Mouse (Mus musculus) testis, adult 2 months (tissue): ENCODE measurements at regions not wholly inside any gene's neighbourhood (a gene's known extent, or its start where the extent isn't known, plus 50 kb on each side); places are given as distances from the start of the nearest gene placed in this dataset.

ENCODE experiments used
- H3K27ac ChIP-seq: fragments of 200-500 bp; 2 replicates; pipeline ENCODE4 v1.5.1; 2012; ENCODE audit warnings: low read depth, low read length; ENCODE audit not compliant: control insufficient read depth, insufficient read depth
- H3K27me3 ChIP-seq: fragments of 200-500 bp; 2 replicates; pipeline ENCODE4 v1.6.1; 2012; ENCODE audit warnings: mild to moderate bottlenecking, low read length, moderate library complexity; ENCODE audit not compliant: control insufficient read depth, insufficient read depth
- H3K36me3 ChIP-seq: fragments of 200-500 bp; 2 replicates; pipeline ENCODE4 v1.6.1; 2012; ENCODE audit warnings: mild to moderate bottlenecking, low read length; ENCODE audit not compliant: control insufficient read depth, insufficient read depth
- H3K4me1 ChIP-seq: fragments of 200-500 bp; 2 replicates; pipeline ENCODE4 v1.6.1; 2012; ENCODE audit warnings: low read length; ENCODE audit not compliant: control insufficient read depth, insufficient read depth
- H3K4me3 ChIP-seq: fragments of 200-500 bp; 2 replicates; pipeline ENCODE4 v1.5.1; 2012; ENCODE audit warnings: low read depth, mild to moderate bottlenecking, low read length, moderate library complexity, mixed read lengths; ENCODE audit not compliant: control insufficient read depth
- CTCF ChIP-seq: fragments of 200-500 bp; IDR thresholded peaks from 2 replicates; pipeline ENCODE4 v1.5.1; 2012; ENCODE audit warnings: low read depth, mild to moderate bottlenecking, inconsistent platforms, low read length, moderate library complexity; ENCODE audit not compliant: control insufficient read depth, insufficient read depth, insufficient replicate concordance
- POLR2A ChIP-seq: fragments of 200-500 bp; IDR thresholded peaks from 2 replicates; pipeline ENCODE4 v1.6.1; 2012; ENCODE audit warnings: low read depth, mild to moderate bottlenecking, inconsistent platforms, low read length, moderate library complexity; ENCODE audit not compliant: control insufficient read depth

DNA sequence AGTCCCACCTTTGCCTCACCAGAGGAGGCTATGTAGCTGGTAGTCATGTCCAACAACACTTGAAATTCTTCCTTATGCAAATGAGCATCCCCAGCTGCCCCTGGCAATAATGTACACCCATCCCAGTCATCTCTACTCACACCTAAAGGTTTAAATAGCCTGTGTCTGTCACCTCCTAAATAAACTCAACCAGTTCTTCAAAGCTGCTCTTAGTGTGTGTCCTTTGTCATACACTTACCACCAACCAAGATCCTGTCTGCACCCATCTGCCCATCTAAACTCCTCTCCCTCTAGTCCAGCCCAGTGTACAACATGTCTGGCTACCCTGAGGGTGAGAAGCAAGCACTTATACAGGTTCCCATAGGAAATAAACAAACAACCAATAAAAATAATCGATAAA, 103.4 kb upstream of the Ndst3 start:
- TF ChIP-seq POLR2A = no peak
- TF ChIP-seq CTCF = no peak
- Histone ChIP-seq H3K27ac (no peak overlapping the region), H3K4me1 (no peaks in the 10 kb centered on the region), H3K27me3 (no peaks in the 10 kb centered on the region), H3K4me3 (no peak overlapping the region), H3K36me3 (no peaks in the 10 kb centered on the region)

DNA sequence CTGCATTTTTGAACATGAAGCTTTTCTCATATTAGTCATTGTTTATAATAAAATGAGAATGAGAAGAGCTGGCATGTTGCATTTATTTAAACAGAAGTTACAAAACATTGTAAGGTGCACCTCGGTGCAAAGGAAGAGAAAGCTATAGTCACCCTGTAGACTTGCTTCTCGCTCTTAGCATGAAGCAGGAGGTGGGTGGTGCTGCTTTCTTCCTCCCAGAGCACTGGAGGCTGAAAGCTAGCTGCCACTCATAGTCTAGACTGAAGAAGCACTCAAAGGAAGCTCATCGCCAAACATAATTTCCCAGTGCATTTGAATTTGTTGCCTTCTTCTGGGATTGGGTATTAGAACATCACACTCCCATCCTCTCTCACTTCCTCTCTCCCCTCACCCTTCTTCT, 114.7 kb upstream of the Ndst3 start:
- H3K4me1 ChIP-seq = no peaks in the 10 kb centered on the region
- H3K27ac ChIP-seq = no peak overlapping the region
- H3K27me3 ChIP-seq = no peaks in the 10 kb centered on the region
- TF ChIP-seq CTCF (no peak), POLR2A (no peak)
- H3K4me3 ChIP-seq = no peak overlapping the region
- H3K36me3 ChIP-seq = no peaks in the 10 kb centered on the region

DNA sequence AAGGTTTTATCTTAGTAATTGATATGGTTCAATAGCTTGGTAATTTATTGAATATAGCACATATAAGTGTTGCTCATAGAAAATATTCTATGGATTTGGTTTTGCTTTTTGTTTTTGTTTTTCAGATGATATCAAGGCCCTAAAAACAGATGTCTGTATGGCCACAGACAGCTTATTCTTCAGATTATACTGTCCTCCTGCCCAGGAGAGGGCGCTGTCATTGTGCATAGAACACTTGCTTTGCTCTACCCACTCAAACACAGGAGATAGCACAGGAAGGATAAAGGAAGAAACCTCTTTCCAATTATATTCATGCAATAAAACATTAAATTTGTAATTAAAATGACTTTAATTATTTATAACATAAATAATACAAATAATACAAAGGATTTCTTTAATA, 115.4 kb upstream of the Ndst3 start:
- Histone ChIP-seq H3K27me3 (no peaks in the 10 kb centered on the region), H3K4me1 (no peaks in the 10 kb centered on the region), H3K4me3 (no peak overlapping the region), H3K36me3 (no peaks in the 10 kb centered on the region), H3K27ac (no peak overlapping the region)
- TF ChIP-seq CTCF = no peak
- no peak for TF ChIP-seq POLR2A

DNA sequence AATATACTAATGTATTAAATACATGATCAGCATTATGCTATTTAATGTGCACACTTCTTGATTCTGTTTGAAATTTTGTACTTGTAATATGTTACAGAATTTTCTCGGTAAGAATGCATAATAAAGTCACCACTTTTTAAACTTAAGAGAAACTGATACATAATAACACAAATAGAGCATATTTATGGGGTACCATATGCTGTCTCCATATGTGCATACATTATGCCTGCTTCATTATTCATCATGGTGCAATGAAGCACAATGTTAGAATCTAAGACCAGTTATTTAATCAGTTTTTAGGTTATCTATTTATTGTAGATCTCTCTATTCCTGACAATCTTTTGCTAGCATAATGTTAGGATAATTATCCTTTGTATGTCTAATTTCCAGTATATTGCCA, 115.9 kb upstream of the Ndst3 start:
- Histone ChIP-seq H3K27ac (no peak overlapping the region), H3K4me3 (no peak overlapping the region), H3K27me3 (no peaks in the 10 kb centered on the region), H3K4me1 (no peaks in the 10 kb centered on the region), H3K36me3 (no peaks in the 10 kb centered on the region)
- TF ChIP-seq POLR2A (no peak), CTCF (no peak)

DNA sequence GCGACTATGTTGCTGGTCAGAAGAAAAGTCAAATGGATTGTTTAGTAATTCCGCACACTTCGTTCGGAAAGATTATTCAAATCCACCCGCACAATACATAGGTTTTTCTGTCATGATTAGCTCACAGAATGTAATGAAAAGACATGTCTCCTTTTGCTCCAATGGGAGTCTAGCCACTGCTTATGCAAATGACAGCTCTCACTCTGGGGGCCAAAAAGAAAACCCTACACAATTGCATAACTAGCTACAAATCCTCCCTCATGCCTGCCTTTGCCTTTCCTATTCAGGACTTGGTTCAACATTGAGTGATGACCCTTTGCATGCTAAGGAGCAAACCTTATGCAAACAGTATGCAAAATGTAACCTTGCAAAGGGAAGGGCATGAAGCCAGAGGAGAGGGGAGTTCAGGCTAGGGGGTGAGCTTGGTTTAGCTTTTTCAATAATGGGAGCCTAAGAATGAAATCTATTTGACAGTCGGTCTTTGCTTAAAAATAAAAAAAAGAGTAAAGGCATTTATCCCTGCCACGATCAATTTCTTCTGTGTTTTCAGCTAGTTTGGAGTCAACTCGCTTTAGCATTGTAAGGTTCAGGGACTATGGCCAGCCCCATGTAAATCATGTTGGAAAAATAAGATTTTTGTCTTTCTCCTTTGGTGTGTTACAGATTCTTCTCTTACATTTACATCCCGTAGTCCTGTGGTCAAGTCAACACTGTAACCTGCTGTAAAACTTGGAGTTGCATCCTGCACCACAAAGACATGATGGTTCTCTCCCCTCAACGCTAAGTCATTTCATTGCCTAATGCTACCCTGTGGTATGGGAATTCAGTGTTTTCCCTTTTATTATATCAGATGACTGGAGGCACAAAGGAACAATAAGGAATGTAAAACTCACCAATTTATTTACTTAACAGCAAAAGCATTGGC, 119.6 kb upstream of the Ndst3 start:
- Histone ChIP-seq H3K27me3 (no peaks in the 10 kb centered on the region), H3K4me1 (no peaks in the 10 kb centered on the region), H3K4me3 (no peak overlapping the region), H3K27ac (no peak overlapping the region), H3K36me3 (no peaks in the 10 kb centered on the region)
- TF ChIP-seq POLR2A (no peak), CTCF (no peak)

DNA sequence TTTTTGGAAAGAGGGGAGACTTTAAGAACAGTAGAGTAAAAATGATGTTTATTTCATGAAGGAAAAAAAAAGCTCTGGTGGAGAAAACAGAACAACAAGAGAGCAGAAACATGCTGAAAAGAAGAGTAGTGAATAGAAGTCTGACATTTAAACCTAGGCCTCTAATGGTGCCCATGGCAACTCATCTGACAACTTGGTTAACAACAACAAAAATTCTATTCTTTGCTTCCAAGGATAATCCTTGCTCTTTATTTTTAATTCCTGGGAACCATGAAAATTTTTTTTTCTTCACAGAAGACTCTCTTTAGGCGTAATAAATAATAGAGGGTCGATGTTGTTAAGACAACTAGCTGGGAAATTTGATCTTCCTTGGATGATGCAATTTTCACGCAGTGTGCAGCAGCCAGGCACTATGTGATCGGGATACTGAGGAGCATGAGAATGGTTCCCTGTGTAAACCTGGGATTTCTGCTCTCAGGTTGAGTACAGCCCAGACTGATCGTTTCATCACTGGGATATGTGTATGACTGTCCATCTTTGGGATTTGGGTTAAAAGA, 120.4 kb upstream of the Ndst3 start:
- Histone ChIP-seq H3K4me3 (no peak overlapping the region), H3K36me3 (no peaks in the 10 kb centered on the region), H3K27me3 (no peaks in the 10 kb centered on the region), H3K4me1 (no peaks in the 10 kb centered on the region), H3K27ac (no peak overlapping the region)
- TF ChIP-seq CTCF (no peak), POLR2A (no peak)

DNA sequence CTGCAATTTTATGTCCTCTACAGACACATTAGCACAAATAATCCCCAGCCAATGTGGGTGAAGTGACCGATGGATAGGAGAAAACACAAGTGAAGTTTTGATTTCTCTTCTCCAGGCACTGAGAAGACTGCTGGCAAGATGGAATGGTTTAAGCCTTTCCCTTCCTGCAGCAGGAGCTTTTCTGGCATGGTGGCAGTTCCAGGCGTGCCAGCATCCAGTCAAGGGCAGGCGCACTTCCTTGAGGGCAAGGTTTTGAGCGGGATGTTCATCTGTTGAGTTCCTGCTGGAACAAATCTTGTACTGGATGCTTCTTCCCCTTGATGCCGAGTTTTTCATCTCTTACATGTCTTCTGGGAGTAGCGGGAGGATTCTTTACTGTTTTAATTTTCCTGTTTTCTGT, 138.1 kb upstream of the Ndst3 start:
- TF ChIP-seq POLR2A = no peak
- no peak for TF ChIP-seq CTCF
- H3K36me3 ChIP-seq = no peaks in the 10 kb centered on the region
- H3K27ac ChIP-seq = no peak overlapping the region
- H3K4me1 ChIP-seq = no peaks in the 10 kb centered on the region
- H3K27me3 ChIP-seq = no peaks in the 10 kb centered on the region
- no peak overlapping the region for H3K4me3 ChIP-seq

DNA sequence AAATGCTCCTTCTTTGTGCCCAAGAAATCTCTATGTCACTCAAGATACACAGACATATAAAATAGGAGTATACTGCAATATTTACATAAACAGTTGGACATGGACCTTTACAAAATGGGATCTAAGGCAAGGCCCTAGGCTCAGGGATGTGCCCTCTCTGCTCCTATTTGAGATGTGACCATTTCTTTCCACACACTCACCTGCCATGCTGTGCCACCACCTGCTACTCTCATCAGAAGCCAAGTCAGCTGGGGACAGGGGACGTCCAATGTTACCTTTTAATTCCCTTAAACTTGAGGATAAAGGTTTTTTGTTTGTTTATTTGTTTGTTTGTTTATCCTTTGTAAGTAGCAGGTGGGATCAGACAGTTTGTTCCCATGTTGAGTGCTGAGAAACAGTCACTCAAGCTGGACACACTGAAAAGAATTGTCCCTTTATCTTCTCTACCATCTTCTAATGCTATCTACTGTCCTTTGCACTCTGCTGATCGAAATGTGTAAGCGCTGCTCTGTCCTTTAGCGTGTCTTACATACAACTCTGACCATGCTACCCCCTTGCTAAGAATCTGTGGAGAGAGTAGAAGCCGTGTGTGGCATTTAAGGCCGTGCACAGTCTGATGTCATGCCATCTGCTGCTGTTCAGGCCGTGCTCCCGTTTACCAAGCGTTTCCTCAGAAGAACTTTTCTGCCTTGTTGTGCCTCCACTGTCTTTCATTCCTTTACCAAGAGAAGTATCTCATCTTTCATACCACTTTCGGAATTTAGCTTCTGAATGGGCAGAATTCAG, 147.9 kb upstream of the Ndst3 start:
- no peak overlapping the region for H3K27ac ChIP-seq
- H3K36me3 ChIP-seq = no peaks in the 10 kb centered on the region
- no peaks in the 10 kb centered on the region for H3K27me3 ChIP-seq
- H3K4me3 ChIP-seq = no peak overlapping the region
- no peaks in the 10 kb centered on the region for H3K4me1 ChIP-seq
- TF ChIP-seq CTCF = no peak
- no peak for TF ChIP-seq POLR2A
